Mouse (Mus musculus) E14TG2a.4 (cell line): ENCODE measurements at regions not wholly inside any gene's neighbourhood (a gene's known extent, or its start where the extent isn't known, plus 50 kb on each side); places are given as distances from the start of the nearest gene placed in this dataset.
"Not testable (repeated sequence)": the region's sequence is repeated elsewhere in the genome, so short reads cannot be mapped to it uniquely, and the experiment has no call there.

Experiments
- H3K27me3 ChIP-seq: 2 replicates; pipeline ENCODE4 v1.6.1; 2014; ENCODE audit warnings: low read length, control low read depth; ENCODE audit not compliant: insufficient read depth
- H3K36me3 ChIP-seq: 2 replicates; pipeline ENCODE4 v1.6.1; 2014; ENCODE audit warnings: low read length, control low read depth; ENCODE audit not compliant: insufficient read depth
- H3K4me1 ChIP-seq: replicated peaks from 2 replicates; pipeline ENCODE4 v1.6.1; 2014; ENCODE audit warnings: low read depth, low read length, control low read depth
- H3K4me3 ChIP-seq: replicated peaks from 2 replicates; pipeline ENCODE4 v1.5.1; 2014; ENCODE audit warnings: mild to moderate bottlenecking, low read length
- H3K9me3 ChIP-seq: 2 replicates; pipeline ENCODE4 v1.6.1; 2014; ENCODE audit warnings: low read length, control low read depth
- CTCF ChIP-seq: conservative IDR thresholded peaks from 2 replicates; pipeline ENCODE4 v1.5.1; 2014; ENCODE audit warnings: low read length
- NANOG ChIP-seq: IDR thresholded peaks from 2 replicates; pipeline ENCODE4 v1.6.1; 2014; ENCODE audit warnings: borderline replicate concordance, low read length, mixed read lengths
- POU5F1 ChIP-seq: IDR thresholded peaks from 2 replicates; pipeline ENCODE4 v1.6.1; 2014; ENCODE audit warnings: low read length, borderline replicate concordance

- H3K4me1 ChIP-seq, result peaks cover 5% of the 10 kb centered on the region
- H3K4me3 ChIP-seq, result no peak overlapping the region
- TF ChIP-seq CTCF (no peak), POU5F1 (no peak)
- no peaks in the 10 kb centered on the region for H3K36me3 ChIP-seq
- no peaks in the 10 kb centered on the region for H3K27me3 ChIP-seq
- H3K9me3 ChIP-seq, result peaks cover 23% of the 10 kb centered on the region
These were observed 242.2 kb upstream of the Zfp960 start for GRCm38 (mm10) chr17:16821716-16822115.

- TF ChIP-seq NANOG, result no peak
- no peak for TF ChIP-seq CTCF
- TF ChIP-seq POU5F1, result no peak
These were observed 224.8 kb upstream of the Zfp960 start for GRCm38 (mm10) chr17:16839152-16839551.

GRCm38 (mm10) chr17:16860771-16861170, 203.1 kb upstream of the Zfp960 start:
- no peaks in the 10 kb centered on the region for H3K36me3 ChIP-seq
- H3K9me3 ChIP-seq, result no peaks in the 10 kb centered on the region
- no peaks in the 10 kb centered on the region for H3K4me1 ChIP-seq

More at GRCm38 (mm10) chr17:16839152-16839551, 224.8 kb upstream of the Zfp960 start:
- no peak overlapping the region for H3K4me3 ChIP-seq
- H3K36me3 ChIP-seq, result no peaks in the 10 kb centered on the region
- H3K4me1 ChIP-seq, result no peaks in the 10 kb centered on the region
- H3K27me3 ChIP-seq, result no peaks in the 10 kb centered on the region
- H3K9me3 ChIP-seq, result no peaks in the 10 kb centered on the region

GRCm38 (mm10) chr17:16900791-16901190, 163.1 kb upstream of the Zfp960 start:
- Histone ChIP-seq H3K4me1 (no peaks in the 10 kb centered on the region), H3K36me3 (no peaks in the 10 kb centered on the region)
- peak; percentile 68 for TF ChIP-seq CTCF
- no peak for TF ChIP-seq NANOG

More at GRCm38 (mm10) chr17:16860771-16861170, 203.1 kb upstream of the Zfp960 start:
- H3K4me3 ChIP-seq, result no peak overlapping the region
- H3K27me3 ChIP-seq, result no peaks in the 10 kb centered on the region
- no peak for TF ChIP-seq NANOG
- no peak for TF ChIP-seq POU5F1
- no peak for TF ChIP-seq CTCF

GRCm38 (mm10) chr17:16918191-16918590, 145.7 kb upstream of the Zfp960 start:
- H3K4me3 ChIP-seq, result no peak overlapping the region
- no peaks in the 10 kb centered on the region for H3K9me3 ChIP-seq
- H3K4me1 ChIP-seq, result no peaks in the 10 kb centered on the region
- TF ChIP-seq CTCF (no peak), POU5F1 (no peak), NANOG (no peak)
- H3K36me3 ChIP-seq, result no peaks in the 10 kb centered on the region
- H3K27me3 ChIP-seq, result no peaks in the 10 kb centered on the region

More at GRCm38 (mm10) chr17:16900791-16901190, 163.1 kb upstream of the Zfp960 start:
- no peaks in the 10 kb centered on the region for H3K27me3 ChIP-seq
- no peak overlapping the region for H3K4me3 ChIP-seq
- H3K9me3 ChIP-seq, result no peaks in the 10 kb centered on the region

- no peaks in the 10 kb centered on the region for H3K9me3 ChIP-seq
- H3K4me1 ChIP-seq, result no peaks in the 10 kb centered on the region
- H3K27me3 ChIP-seq, result no peaks in the 10 kb centered on the region
- TF ChIP-seq POU5F1 (no peak), CTCF (peak; percentile 39), NANOG (no peak)
- no peaks in the 10 kb centered on the region for H3K36me3 ChIP-seq
- H3K4me3 ChIP-seq, result no peak overlapping the region
These were observed 137.7 kb upstream of the Zfp960 start for GRCm38 (mm10) chr17:16926200-16926599.

DNA sequence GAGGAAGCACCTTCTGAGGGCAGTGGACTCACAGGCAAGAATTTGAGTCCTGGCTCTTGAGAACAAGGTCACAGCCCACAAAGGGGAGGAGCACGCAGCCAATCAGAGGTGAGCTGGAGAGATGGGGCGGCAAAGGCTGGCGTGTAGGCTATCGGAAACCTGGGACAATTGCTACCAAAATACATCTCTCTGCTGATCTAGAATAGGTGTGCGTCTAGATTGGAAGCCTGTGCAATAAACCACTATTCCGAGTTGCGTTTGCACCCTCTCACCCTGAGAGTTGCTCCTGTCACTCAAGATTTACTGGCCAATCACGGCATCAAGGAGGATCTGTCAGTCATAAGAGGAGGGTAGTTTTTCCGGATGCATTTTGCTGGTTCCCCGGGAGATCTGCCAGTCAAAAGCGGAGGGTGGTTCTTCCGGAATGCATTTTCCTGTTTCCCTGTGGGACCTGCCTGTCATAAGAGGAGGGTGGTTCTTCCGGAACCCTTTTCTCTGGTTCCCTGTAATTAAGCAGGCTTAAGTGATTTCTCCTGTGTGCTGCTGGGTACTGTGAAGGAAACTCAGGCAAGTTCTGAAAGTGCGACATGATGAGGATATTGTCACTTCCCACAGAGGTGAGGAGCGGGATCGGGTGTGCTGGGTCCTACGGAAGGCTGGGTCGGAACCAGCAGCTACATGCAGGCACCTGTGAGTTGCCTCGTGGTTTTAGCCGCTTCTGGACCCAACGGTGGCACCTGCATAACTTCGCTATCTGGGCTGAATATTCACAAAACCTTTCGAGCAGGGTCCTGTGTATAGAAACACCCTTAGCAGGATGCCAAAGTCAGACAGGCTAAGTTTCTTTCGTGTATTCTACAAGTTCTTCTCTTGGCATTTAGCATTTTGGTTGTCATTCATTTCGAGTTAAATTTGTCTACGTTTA, 112.6 kb upstream of the Zfp960 start:
- not testable (repeated sequence) for H3K4me1 ChIP-seq, H3K36me3 ChIP-seq, H3K9me3 ChIP-seq, H3K27me3 ChIP-seq
- H3K4me3 ChIP-seq, result peak overlapping the region; percentile 82

DNA sequence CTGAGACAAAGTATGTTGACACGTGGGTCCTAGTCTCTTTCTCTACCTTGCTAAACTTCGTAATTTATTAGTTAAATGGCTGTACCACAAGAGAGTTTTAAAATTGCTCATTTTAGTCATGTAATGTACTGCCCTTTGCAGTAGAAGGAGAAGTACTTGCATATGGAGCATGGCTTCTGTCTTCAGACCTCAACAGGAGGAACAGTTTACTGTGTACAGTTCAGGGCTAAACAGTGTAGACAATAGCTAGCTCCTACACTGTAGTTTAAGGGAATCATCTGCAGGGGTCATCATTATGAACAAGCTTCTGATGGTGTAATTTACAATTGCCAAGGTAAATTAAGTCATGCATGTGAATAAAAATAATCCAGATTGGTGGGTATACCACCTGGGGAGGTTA, 111.8 kb upstream of the Zfp960 start:
- peak overlapping the region; percentile 82 for H3K4me3 ChIP-seq
- not testable (repeated sequence) for H3K4me1 ChIP-seq, H3K9me3 ChIP-seq, H3K27me3 ChIP-seq, H3K36me3 ChIP-seq

DNA sequence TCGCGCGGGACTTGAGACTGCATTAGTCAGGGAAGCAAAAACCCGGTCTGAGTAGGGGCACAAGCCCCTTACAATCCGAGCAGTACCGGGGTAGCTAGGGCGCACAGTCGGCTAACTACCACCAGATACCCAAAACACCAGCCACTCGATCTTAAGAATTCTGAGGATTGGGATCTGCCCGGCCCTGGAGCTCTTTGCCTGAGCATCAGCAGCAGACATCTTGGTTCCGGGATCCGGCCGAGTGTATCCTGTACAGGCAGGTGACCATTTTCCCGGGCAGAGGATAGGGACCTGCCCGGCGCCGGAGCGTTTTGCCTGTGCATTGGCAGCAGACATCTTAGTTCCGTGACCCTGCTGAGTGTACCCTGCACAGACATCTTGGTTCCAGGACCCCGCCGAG, 66.7 kb upstream of the Zfp960 start:
- not testable (repeated sequence) for H3K36me3 ChIP-seq, H3K9me3 ChIP-seq, H3K4me1 ChIP-seq
- H3K27me3 ChIP-seq, result peaks cover 11% of the 10 kb centered on the region; the same call in 1 of the 2 replicates
- peak overlapping the region; percentile 84 for H3K4me3 ChIP-seq
